Mouse (Mus musculus): ENCODE measurements around the gene Rps16. TPM values are rescaled to one million over a fixed set of nuclear protein-coding genes. Genes with fewer than 3 reads are reported as not detected.
A peak's percentile ranks its signal among the peaks of the same experiment; 100 is the strongest.

Gene Rps16
- polyA plus RNA-seq, 1 experiment from 2014 or later = 1,198 TPM

GRCm38 (mm10) chr7:28373891-28374495 lies 23.5 kb downstream of the Rps16 start:
- Histone ChIP-seq H3K36me3 (ENCODE audit: insufficient read depth, low read length) (peaks cover 8% of the 10 kb centered on the region; the same call in 1 of the 2 replicates), H3K4me1 (replicated peaks; ENCODE audit: insufficient read depth, low read length) (peaks cover 22% of the 10 kb centered on the region; the same call in 1 of the 2 replicates), H3K27me3 (ENCODE audit: insufficient read depth, low read length) (no peaks in the 10 kb centered on the region), H3K27ac (peak overlapping the region; percentile 98), H3K4me2 (ENCODE audit: low read length) (no peak overlapping the region), H3K9ac (ENCODE audit: low read depth, low read length) (no peak overlapping the region), H3K9me3 (replicated peaks; ENCODE audit: low read length) (no peaks in the 10 kb centered on the region), H3K4me3 (replicated peaks; ENCODE audit: low read depth, low read length) (no peak overlapping the region)
- 74% methylated on average over 7 of the region's 7 CpGs for WGBS
- ATAC-seq (replicated peaks; ENCODE audit: low FRiP score, low read depth) = no peak
- TF ChIP-seq CTCF (IDR thresholded peaks at IDR 0.05; ENCODE audit: low read depth) = no peak
- no peak for DNase-seq (ENCODE audit: low spot score)

GRCm38 (mm10) chr7:28374647-28375046 lies 24.2 kb downstream of the Rps16 start:
- DNase-seq (ENCODE audit: low spot score) = no peak
- Histone ChIP-seq H3K4me2 (ENCODE audit: low read length) (0 out of 2 replicates have a peak overlapping the region, but pooled peaks have one; percentile 95), H3K9ac (ENCODE audit: low read depth, low read length) (no peak overlapping the region; the same call in 1 of the 2 replicates), H3K36me3 (ENCODE audit: insufficient read depth, low read length) (peaks cover 8% of the 10 kb centered on the region; the same call in 1 of the 2 replicates), H3K4me3 (replicated peaks; ENCODE audit: low read depth, low read length) (0 out of 2 replicates have a peak overlapping the region, but pooled peaks have one; percentile 79), H3K9me3 (replicated peaks; ENCODE audit: low read length) (no peaks in the 10 kb centered on the region), H3K27me3 (ENCODE audit: insufficient read depth, low read length) (no peaks in the 10 kb centered on the region), H3K4me1 (replicated peaks; ENCODE audit: insufficient read depth, low read length) (peaks cover 22% of the 10 kb centered on the region; the same call in 1 of the 2 replicates), H3K27ac (peak overlapping the region; percentile 98)
- no peak for TF ChIP-seq CTCF (IDR thresholded peaks at IDR 0.05; ENCODE audit: low read depth)
- 68% methylated on average over 10 of the region's 10 CpGs for WGBS
- ATAC-seq (replicated peaks; ENCODE audit: low FRiP score, low read depth) = no peak

- H3K36me3 ChIP-seq (ENCODE audit: insufficient read depth, low read length) = peaks cover 8% of the 10 kb centered on the region; the same call in 1 of the 2 replicates
- peak overlapping the region; percentile 79 for H3K4me3 ChIP-seq (replicated peaks; ENCODE audit: low read depth, low read length)
- peak overlapping the region; percentile 98 for H3K27ac ChIP-seq
- WGBS = under 1% methylated on average over 31 of the region's 36 CpGs
- peak; percentile 33 for ATAC-seq (replicated peaks; ENCODE audit: low FRiP score, low read depth)
- H3K4me2 ChIP-seq (ENCODE audit: low read length) = peak overlapping the region; percentile 95
- peak overlapping the region; percentile 56 for H3K9ac ChIP-seq (ENCODE audit: low read depth, low read length)
- TF ChIP-seq CTCF (IDR thresholded peaks at IDR 0.05; ENCODE audit: low read depth) = no peak; the same call in 1 of the 2 replicates
- peaks cover 18% of the 10 kb centered on the region for H3K4me1 ChIP-seq (replicated peaks; ENCODE audit: insufficient read depth, low read length)
- no peaks in the 10 kb centered on the region for H3K9me3 ChIP-seq (replicated peaks; ENCODE audit: low read length)
- peak; percentile 99 for DNase-seq (ENCODE audit: low spot score)
- no peaks in the 10 kb centered on the region for H3K27me3 ChIP-seq (ENCODE audit: insufficient read depth, low read length)
Observed at GRCm38 (mm10) chr7:28375176-28375921, 24.9 kb downstream of the Rps16 start.

GRCm38 (mm10) chr7:28376011-28376771 lies 25.7 kb downstream of the Rps16 start:
- peak; percentile 16 for ATAC-seq (replicated peaks; ENCODE audit: low FRiP score, low read depth)
- peak overlapping the region; percentile 79 for H3K4me3 ChIP-seq (replicated peaks; ENCODE audit: low read depth, low read length)
- H3K4me1 ChIP-seq (replicated peaks; ENCODE audit: insufficient read depth, low read length) = peaks cover 26% of the 10 kb centered on the region

GRCm38 (mm10) chr7:28377190-28378065 lies 27.0 kb downstream of the Rps16 start:
- DNase-seq (ENCODE audit: low spot score) = no peak
- Histone ChIP-seq H3K27ac (peak overlapping the region; percentile 98), H3K27me3 (ENCODE audit: insufficient read depth, low read length) (no peaks in the 10 kb centered on the region), H3K36me3 (ENCODE audit: insufficient read depth, low read length) (peaks cover 8% of the 10 kb centered on the region; the same call in 1 of the 2 replicates), H3K4me3 (replicated peaks; ENCODE audit: low read depth, low read length) (peak overlapping the region; percentile 79), H3K9me3 (replicated peaks; ENCODE audit: low read length) (no peaks in the 10 kb centered on the region), H3K9ac (ENCODE audit: low read depth, low read length) (peak overlapping the region; percentile 93), H3K4me1 (replicated peaks; ENCODE audit: insufficient read depth, low read length) (peaks cover 34% of the 10 kb centered on the region), H3K4me2 (ENCODE audit: low read length) (peak overlapping the region; percentile 95)
- WGBS = 50% methylated on average over 18 of the region's 18 CpGs
- ATAC-seq (replicated peaks; ENCODE audit: low FRiP score, low read depth) = no peak
- TF ChIP-seq CTCF (IDR thresholded peaks at IDR 0.05; ENCODE audit: low read depth) = peak; percentile 4; the same call in 1 of the 2 replicates

More at GRCm38 (mm10) chr7:28376011-28376771, 25.7 kb downstream of the Rps16 start:
- H3K27ac ChIP-seq = peak overlapping the region; percentile 98
- H3K4me2 ChIP-seq (ENCODE audit: low read length) = peak overlapping the region; percentile 95
- H3K36me3 ChIP-seq (ENCODE audit: insufficient read depth, low read length) = peaks cover 8% of the 10 kb centered on the region; the same call in 1 of the 2 replicates
- H3K9me3 ChIP-seq (replicated peaks; ENCODE audit: low read length) = no peaks in the 10 kb centered on the region
- DNase-seq (ENCODE audit: low spot score) = peak; percentile 85
- H3K27me3 ChIP-seq (ENCODE audit: insufficient read depth, low read length) = no peaks in the 10 kb centered on the region
- 2% methylated on average over 30 of the region's 30 CpGs for WGBS
- H3K9ac ChIP-seq (ENCODE audit: low read depth, low read length) = peak overlapping the region; percentile 46
- TF ChIP-seq CTCF (IDR thresholded peaks at IDR 0.05; ENCODE audit: low read depth) = no peak

Data from kidney, postnatal 0 days (tissue).